Mouse (Mus musculus): Measurements from ENCODE around the gene Magea3.
"Not testable (repeated sequence)": the region's sequence is repeated elsewhere in the genome, so short reads cannot be mapped to it uniquely, and the experiment has no call there.

The Magea3 gene

GRCm38 (mm10) chrX:154949405-154949804 is at the start of gene Magea3:
TSS of gene Magea3 (minus strand) at chrX:154949505.
- DNase-seq = not testable (repeated sequence)

- not testable (repeated sequence) for DNase-seq
Observed at GRCm38 (mm10) chrX:154995750-154996149, 46.4 kb upstream of the Magea3 start, which contains the start of gene Magea8. TSS of gene Magea8 (minus strand) at chrX:154995850.

- not testable (repeated sequence) for DNase-seq
Observed at GRCm38 (mm10) chrX:154935887-154936286, 13.4 kb downstream of the Magea3 start, which contains the start of gene Magea6. TSS of gene Magea6 (minus strand) at chrX:154935987.
